Mouse (Mus musculus) thymus, adult 2 months (tissue): ENCODE data around the gene Zfp300. TPM values are rescaled to one million over a fixed set of nuclear protein-coding genes. Genes with fewer than 3 reads are reported as not detected.
A peak's percentile ranks its signal among the peaks of the same experiment; 100 is the strongest.

Experiments
- DNase-seq: peaks from one replicate; pipeline ENCODE4 v3.0.0; 2021
- H3K27ac ChIP-seq: fragments of 200-500 bp; 2 replicates; pipeline ENCODE4 v1.5.1; 2012; ENCODE audit warnings: low read length, control low read depth; ENCODE audit not compliant: control insufficient read depth, insufficient read depth
- H3K27me3 ChIP-seq: fragments of 200-500 bp; 2 replicates; pipeline ENCODE4 v1.6.1; 2012; ENCODE audit warnings: mild to moderate bottlenecking, low read length, moderate library complexity, mixed read lengths; ENCODE audit not compliant: control insufficient read depth, insufficient read depth
- H3K36me3 ChIP-seq: fragments of 200-500 bp; 2 replicates; pipeline ENCODE4 v1.6.1; 2012; ENCODE audit warnings: mild to moderate bottlenecking, low read length, moderate library complexity; ENCODE audit not compliant: control insufficient read depth, insufficient read depth
- H3K4me1 ChIP-seq: fragments of 200-500 bp; replicated peaks from 2 replicates; pipeline ENCODE4 v1.6.1; 2012; ENCODE audit warnings: low read length; ENCODE audit not compliant: control insufficient read depth, insufficient read depth
- H3K4me3 ChIP-seq: fragments of 200-500 bp; 2 replicates; pipeline ENCODE4 v1.5.1; 2012; ENCODE audit warnings: mild to moderate bottlenecking, low read length, control low read depth, moderate library complexity; ENCODE audit not compliant: control insufficient read depth, insufficient read depth
- CTCF ChIP-seq: fragments of 200-500 bp; IDR thresholded peaks from 2 replicates; pipeline ENCODE4 v1.5.1; 2012; ENCODE audit warnings: mild to moderate bottlenecking, control low read depth, low read length, moderate library complexity, borderline replicate concordance; ENCODE audit not compliant: control insufficient read depth, poor library complexity, insufficient read depth; ENCODE audit errors: extremely low read depth
- POLR2A ChIP-seq: fragments of 200-500 bp; IDR thresholded peaks from 2 replicates; pipeline ENCODE4 v1.6.1; 2012; ENCODE audit warnings: mild to moderate bottlenecking, low read length, control low read depth, moderate library complexity; ENCODE audit not compliant: control insufficient read depth, poor library complexity, insufficient read depth; ENCODE audit errors: extremely low read depth
- WGBS: fragments of 180-500 bp; shearing (Covaris S2); methylation state at CpG from one replicate; pipeline ENCODE4 v1.1.7; 2018; 5-methylcytosine and 5-hydroxymethylcytosine counted together
- polyA plus RNA-seq: library from polyadenylated mRNA; depleted of rRNA; stranded (reverse); fragments of >200 nt; gene quantifications from 2 replicates; pipeline ENCODE4 v1.2.3, GENCODE M21; 2012; rRNA removed

The Zfp300 gene
- polyA plus RNA-seq, 1 experiment = 0.05 TPM

- Histone ChIP-seq H3K4me3 (peak within 1 kb of the TSS; percentile 79), H3K27me3 (no peaks in the 10 kb centered on the region), H3K4me1 (no peaks in the 10 kb centered on the region; the same call in 1 of the 2 replicates), H3K36me3 (no peaks in the 10 kb centered on the region), H3K27ac (no peak within 1 kb of the TSS)
- peak; percentile 73 for DNase-seq
- WGBS = 6% methylated on average over 25 of the region's 25 CpGs
- TF ChIP-seq CTCF (no peak), POLR2A (no peak)
Observed at GRCm38 (mm10) chrX:21061866-21062543, 27.3 kb downstream of the Zfp300 start, which contains the start of gene Zfp182. Zfp182 (minus strand) TSS chrX:21062316.

GRCm38 (mm10) chrX:21061460-21061859, 27.9 kb downstream of the Zfp300 start:
- no peaks in the 10 kb centered on the region for H3K36me3 ChIP-seq
- H3K4me3 ChIP-seq = peak overlapping the region; percentile 79
- DNase-seq = no peak
- no peak overlapping the region for H3K27ac ChIP-seq
- H3K27me3 ChIP-seq = no peaks in the 10 kb centered on the region
- WGBS = 15% methylated on average over 9 of the region's 9 CpGs
- TF ChIP-seq CTCF = no peak
- TF ChIP-seq POLR2A = no peak
- H3K4me1 ChIP-seq = no peaks in the 10 kb centered on the region; the same call in 1 of the 2 replicates

Other genes starting within 250 kb of the Zfp300 start
- 8.3 and 12.0 TPM in 2 replicates for gene Timp1, start 219.4 kb downstream of the Zfp300 start, polyA plus RNA-seq
- 0.67 and 0.88 TPM in 2 replicates for gene Syn1, start 168.5 kb downstream of the Zfp300 start, polyA plus RNA-seq
- gene Cfp, start 158.0 kb downstream of the Zfp300 start, polyA plus RNA-seq = 80.6 and 81.6 TPM in 2 replicates
- gene Elk1, start 138.9 kb downstream of the Zfp300 start, polyA plus RNA-seq = 17.4 and 19.4 TPM in 2 replicates
- gene Uxt, start 127.5 kb downstream of the Zfp300 start, polyA plus RNA-seq = 18.7 and 23.4 TPM in 2 replicates
- 1.5 and 2.3 TPM in 2 replicates for gene Zfp182, start 27.2 kb downstream of the Zfp300 start, polyA plus RNA-seq
- gene Spaca5, start 21.1 kb downstream of the Zfp300 start, polyA plus RNA-seq = not detected in 2 replicates
- gene Ssxa1, start 26.3 kb upstream of the Zfp300 start, polyA plus RNA-seq = not detected in 2 replicates
- not detected in 2 replicates for gene Gm21876, start 86.1 kb upstream of the Zfp300 start, polyA plus RNA-seq